Mouse (Mus musculus) thymus, adult 2 months (tissue): ENCODE results near the gene Dmwd. TPM values are rescaled to one million over a fixed set of nuclear protein-coding genes. Genes with fewer than 3 reads are reported as not detected.

Source experiments
- DNase-seq: peaks from one replicate; pipeline ENCODE4 v3.0.0; 2021
- H3K27ac ChIP-seq: fragments of 200-500 bp; 2 replicates; pipeline ENCODE4 v1.5.1; 2012; ENCODE audit warnings: low read length, control low read depth; ENCODE audit not compliant: control insufficient read depth, insufficient read depth
- H3K27me3 ChIP-seq: fragments of 200-500 bp; 2 replicates; pipeline ENCODE4 v1.6.1; 2012; ENCODE audit warnings: mild to moderate bottlenecking, low read length, moderate library complexity, mixed read lengths; ENCODE audit not compliant: control insufficient read depth, insufficient read depth
- H3K36me3 ChIP-seq: fragments of 200-500 bp; 2 replicates; pipeline ENCODE4 v1.6.1; 2012; ENCODE audit warnings: mild to moderate bottlenecking, low read length, moderate library complexity; ENCODE audit not compliant: control insufficient read depth, insufficient read depth
- H3K4me1 ChIP-seq: fragments of 200-500 bp; replicated peaks from 2 replicates; pipeline ENCODE4 v1.6.1; 2012; ENCODE audit warnings: low read length; ENCODE audit not compliant: control insufficient read depth, insufficient read depth
- H3K4me3 ChIP-seq: fragments of 200-500 bp; 2 replicates; pipeline ENCODE4 v1.5.1; 2012; ENCODE audit warnings: mild to moderate bottlenecking, low read length, control low read depth, moderate library complexity; ENCODE audit not compliant: control insufficient read depth, insufficient read depth
- CTCF ChIP-seq: fragments of 200-500 bp; IDR thresholded peaks from 2 replicates; pipeline ENCODE4 v1.5.1; 2012; ENCODE audit warnings: mild to moderate bottlenecking, control low read depth, low read length, moderate library complexity, borderline replicate concordance; ENCODE audit not compliant: control insufficient read depth, poor library complexity, insufficient read depth; ENCODE audit errors: extremely low read depth
- POLR2A ChIP-seq: fragments of 200-500 bp; IDR thresholded peaks from 2 replicates; pipeline ENCODE4 v1.6.1; 2012; ENCODE audit warnings: mild to moderate bottlenecking, low read length, control low read depth, moderate library complexity; ENCODE audit not compliant: control insufficient read depth, poor library complexity, insufficient read depth; ENCODE audit errors: extremely low read depth
- WGBS: fragments of 180-500 bp; shearing (Covaris S2); methylation state at CpG from one replicate; pipeline ENCODE4 v1.1.7; 2018; 5-methylcytosine and 5-hydroxymethylcytosine counted together
- polyA plus RNA-seq: library from polyadenylated mRNA; depleted of rRNA; stranded (reverse); fragments of >200 nt; gene quantifications from 2 replicates; pipeline ENCODE4 v1.2.3, GENCODE M21; 2012; rRNA removed

The Dmwd gene
- polyA plus RNA-seq, 1 experiment = 55.6 TPM

- no peak overlapping the region for H3K4me3 ChIP-seq
- 93% methylated on average over 5 of the region's 5 CpGs for WGBS
- DNase-seq = no peak
- H3K27me3 ChIP-seq = no peaks in the 10 kb centered on the region
- TF ChIP-seq CTCF (no peak), POLR2A (no peak)
- no peaks in the 10 kb centered on the region for H3K36me3 ChIP-seq
- no peak overlapping the region for H3K27ac ChIP-seq
- H3K4me1 ChIP-seq = peaks cover 6% of the 10 kb centered on the region
Measured at GRCm38 (mm10) chr7:19129396-19129795, 53.4 kb downstream of the Dmwd start.

GRCm38 (mm10) chr7:19130657-19131056 lies 54.6 kb downstream of the Dmwd start:
- Histone ChIP-seq H3K4me1 (peaks cover 6% of the 10 kb centered on the region), H3K27me3 (no peaks in the 10 kb centered on the region), H3K36me3 (peaks cover 3% of the 10 kb centered on the region; the same call in 1 of the 2 replicates), H3K27ac (no peak overlapping the region), H3K4me3 (no peak overlapping the region)
- no peak for DNase-seq
- TF ChIP-seq POLR2A = no peak
- no peak for TF ChIP-seq CTCF
- 45% methylated on average over 4 of the region's 4 CpGs for WGBS

- peak; percentile 92 for DNase-seq
- 1% methylated on average over 39 of the region's 39 CpGs for WGBS
Measured at GRCm38 (mm10) chr7:19131324-19131848, 55.4 kb downstream of the Dmwd start.

More at GRCm38 (mm10) chr7:19131324-19131848, 55.4 kb downstream of the Dmwd start:
- Histone ChIP-seq H3K36me3 (peaks cover 10% of the 10 kb centered on the region; the same call in 1 of the 2 replicates), H3K27me3 (no peaks in the 10 kb centered on the region), H3K4me3 (peak overlapping the region; percentile 42), H3K27ac (no peak overlapping the region), H3K4me1 (peaks cover 10% of the 10 kb centered on the region)
- peak; percentile 90 for TF ChIP-seq CTCF
- TF ChIP-seq POLR2A = 0 out of 2 replicates have a peak, but pooled peaks have one; percentile 42

Other genes starting within 250 kb of the Dmwd start
- gene Mill2, start 236.3 kb upstream of the Dmwd start, polyA plus RNA-seq = 1.1 and 1.6 TPM in 2 replicates
- 49.8 and 59.4 TPM in 2 replicates for gene Pglyrp1, start 204.9 kb upstream of the Dmwd start, polyA plus RNA-seq
- 56.5 and 67.1 TPM in 2 replicates for gene Ccdc61, start 165.8 kb upstream of the Dmwd start, polyA plus RNA-seq
- 0.39 and 0.40 TPM in 2 replicates for gene Nova2, start 150.3 kb upstream of the Dmwd start, polyA plus RNA-seq
- 0.12 TPM in 1 of 2 replicates, not detected in the other for gene Nanos2, start 88.8 kb upstream of the Dmwd start, polyA plus RNA-seq
- 3.6 and 5.0 TPM in 2 replicates for gene Mypop, start 85.0 kb upstream of the Dmwd start, polyA plus RNA-seq
- 67.2 and 76.3 TPM in 2 replicates for gene Irf2bp1, start 72.2 kb upstream of the Dmwd start, polyA plus RNA-seq
- gene Foxa3, start 52.7 kb upstream of the Dmwd start, polyA plus RNA-seq = 0.51 and 0.69 TPM in 2 replicates
- gene Sympk, start 51.9 kb upstream of the Dmwd start, polyA plus RNA-seq = 150 and 189 TPM in 2 replicates
- gene Rsph6a, start 21.5 kb upstream of the Dmwd start, polyA plus RNA-seq = 0.05 and 0.18 TPM in 2 replicates
- gene Dmpk, start 7.6 kb downstream of the Dmwd start, polyA plus RNA-seq = 108 and 154 TPM in 2 replicates
- gene Six5, start 18.4 kb downstream of the Dmwd start, polyA plus RNA-seq = 14.8 and 20.0 TPM in 2 replicates
- gene Gm4969, start 42.1 kb downstream of the Dmwd start, polyA plus RNA-seq = 0.24 and 0.31 TPM in 2 replicates
- gene Fbxo46, start 43.6 kb downstream of the Dmwd start, polyA plus RNA-seq = 29.2 and 30.1 TPM in 2 replicates
- gene Qpctl, start 73.1 kb downstream of the Dmwd start, polyA plus RNA-seq = 15.3 and 18.2 TPM in 2 replicates
- 32.8 and 36.7 TPM in 2 replicates for gene Snrpd2, start 73.5 kb downstream of the Dmwd start, polyA plus RNA-seq
- gene Gipr, start 89.9 kb downstream of the Dmwd start, polyA plus RNA-seq = 0.73 and 0.79 TPM in 2 replicates
- 38.9 and 40.3 TPM in 2 replicates for gene Eml2, start 100.2 kb downstream of the Dmwd start, polyA plus RNA-seq
- 4.2 and 5.5 TPM in 2 replicates for gene Gpr4, start 136.3 kb downstream of the Dmwd start, polyA plus RNA-seq
- gene Opa3, start 152.1 kb downstream of the Dmwd start, polyA plus RNA-seq = 46.5 and 46.7 TPM in 2 replicates
- gene Vasp, start 195.6 kb downstream of the Dmwd start, polyA plus RNA-seq = 325 and 327 TPM in 2 replicates
- gene Ppm1n, start 203.8 kb downstream of the Dmwd start, polyA plus RNA-seq = 0.57 and 0.63 TPM in 2 replicates
- 3.0 and 19.9 TPM in 2 replicates for gene Rtn2, start 206.4 kb downstream of the Dmwd start, polyA plus RNA-seq
- 1.8 and 1.9 TPM in 2 replicates for gene Fosb, start 233.8 kb downstream of the Dmwd start, polyA plus RNA-seq